Mouse (Mus musculus): Measurements from ENCODE around the gene Eml2. TPM values are rescaled to one million over a fixed set of nuclear protein-coding genes. Genes with fewer than 3 reads are reported as not detected.
"Not testable (repeated sequence)": the region's sequence is repeated elsewhere in the genome, so short reads cannot be mapped to it uniquely, and the experiment has no call there.

Gene Eml2
- polyA plus RNA-seq, 1 experiment: 0.25 TPM

GRCm38 (mm10) chr7:19147497-19148045 lies 28.6 kb upstream of the Eml2 start:
- TF ChIP-seq GATA1 (IDR thresholded peaks at IDR 0.05; ENCODE audit: low read length) (no peak), TAL1 (IDR thresholded peaks at IDR 0.05; ENCODE audit: low read length) (no peak)
- Histone ChIP-seq H3K4me1 (ENCODE audit: control insufficient read depth) (peaks cover 50% of the 10 kb centered on the region), H3K4me3 (replicated peaks) (peak overlapping the region; percentile 81)

GRCm38 (mm10) chr7:19148180-19148874 lies 27.9 kb upstream of the Eml2 start:
- TF ChIP-seq GATA1 (IDR thresholded peaks at IDR 0.05; ENCODE audit: low read length): no peak
- no peak for TF ChIP-seq TAL1 (IDR thresholded peaks at IDR 0.05; ENCODE audit: low read length)
- peaks cover 29% of the 10 kb centered on the region for H3K36me3 ChIP-seq (ENCODE audit: control insufficient read depth)
- peaks cover 13% of the 10 kb centered on the region for H3K27me3 ChIP-seq (ENCODE audit: control insufficient read depth)
- peak overlapping the region; percentile 81 for H3K4me3 ChIP-seq (replicated peaks)
- no peaks in the 10 kb centered on the region for H3K9me3 ChIP-seq (ENCODE audit: control insufficient read depth, low read length)
- peaks cover 50% of the 10 kb centered on the region for H3K4me1 ChIP-seq (ENCODE audit: control insufficient read depth)

More at GRCm38 (mm10) chr7:19147497-19148045, 28.6 kb upstream of the Eml2 start:
- H3K27me3 ChIP-seq (ENCODE audit: control insufficient read depth): peaks cover 13% of the 10 kb centered on the region
- H3K9me3 ChIP-seq (ENCODE audit: control insufficient read depth, low read length): no peaks in the 10 kb centered on the region
- peaks cover 21% of the 10 kb centered on the region for H3K36me3 ChIP-seq (ENCODE audit: control insufficient read depth)

GRCm38 (mm10) chr7:19148875-19149541 lies 27.2 kb upstream of the Eml2 start, which contains the start of gene Qpctl:
Gene Qpctl, minus strand, starts transcription at chr7:19149291.
- Histone ChIP-seq H3K4me3 (replicated peaks) (peak within 1 kb of the TSS; percentile 81), H3K9me3 (ENCODE audit: control insufficient read depth, low read length) (no peaks in the 10 kb centered on the region), H3K4me1 (ENCODE audit: control insufficient read depth) (peaks cover 50% of the 10 kb centered on the region), H3K36me3 (ENCODE audit: control insufficient read depth) (peaks cover 35% of the 10 kb centered on the region), H3K27me3 (ENCODE audit: control insufficient read depth) (peaks cover 13% of the 10 kb centered on the region)
- no peak for TF ChIP-seq TAL1 (IDR thresholded peaks at IDR 0.05; ENCODE audit: low read length)
- no peak for TF ChIP-seq GATA1 (IDR thresholded peaks at IDR 0.05; ENCODE audit: low read length)

GRCm38 (mm10) chr7:19149626-19150025 lies 26.6 kb upstream of the Eml2 start, which contains the start of gene Snrpd2:
Gene Snrpd2, plus strand, starts transcription at chr7:19149722.
- Histone ChIP-seq H3K9me3 (ENCODE audit: control insufficient read depth, low read length) (no peaks in the 10 kb centered on the region), H3K4me3 (replicated peaks) (peak within 1 kb of the TSS; percentile 81), H3K27me3 (ENCODE audit: control insufficient read depth) (peaks cover 13% of the 10 kb centered on the region), H3K4me1 (ENCODE audit: control insufficient read depth) (peaks cover 50% of the 10 kb centered on the region), H3K36me3 (ENCODE audit: control insufficient read depth) (peaks cover 40% of the 10 kb centered on the region)
- TF ChIP-seq GATA1 (IDR thresholded peaks at IDR 0.05; ENCODE audit: low read length): no peak
- no peak for TF ChIP-seq TAL1 (IDR thresholded peaks at IDR 0.05; ENCODE audit: low read length)

- H3K36me3 ChIP-seq (ENCODE audit: control insufficient read depth): peaks cover 43% of the 10 kb centered on the region
- peaks cover 13% of the 10 kb centered on the region for H3K27me3 ChIP-seq (ENCODE audit: control insufficient read depth)
- H3K4me1 ChIP-seq (ENCODE audit: control insufficient read depth): peaks cover 52% of the 10 kb centered on the region
These were observed 25.1 kb upstream of the Eml2 start for GRCm38 (mm10) chr7:19151121-19151520.

GRCm38 (mm10) chr7:19154796-19155195 lies 21.4 kb upstream of the Eml2 start:
- TF ChIP-seq GATA1 (IDR thresholded peaks at IDR 0.05; ENCODE audit: low read length) (no peak), TAL1 (IDR thresholded peaks at IDR 0.05; ENCODE audit: low read length) (no peak)
- Histone ChIP-seq H3K4me1 (ENCODE audit: control insufficient read depth) (peaks cover 37% of the 10 kb centered on the region), H3K4me3 (replicated peaks) (no peak overlapping the region), H3K27me3 (ENCODE audit: control insufficient read depth) (peaks cover 10% of the 10 kb centered on the region), H3K36me3 (ENCODE audit: control insufficient read depth) (peaks cover 41% of the 10 kb centered on the region), H3K9me3 (ENCODE audit: control insufficient read depth, low read length) (no peaks in the 10 kb centered on the region)

More at GRCm38 (mm10) chr7:19151121-19151520, 25.1 kb upstream of the Eml2 start:
- not testable (repeated sequence) for H3K9me3 ChIP-seq (ENCODE audit: control insufficient read depth, low read length); H3K4me3 ChIP-seq (replicated peaks)

GRCm38 (mm10) chr7:19155825-19156475 lies 20.3 kb upstream of the Eml2 start:
- H3K36me3 ChIP-seq (ENCODE audit: control insufficient read depth): peaks cover 38% of the 10 kb centered on the region
- peaks cover 17% of the 10 kb centered on the region for H3K27me3 ChIP-seq (ENCODE audit: control insufficient read depth)
- H3K9me3 ChIP-seq (ENCODE audit: control insufficient read depth, low read length): no peaks in the 10 kb centered on the region
- H3K4me3 ChIP-seq (replicated peaks): no peak overlapping the region
- TF ChIP-seq TAL1 (IDR thresholded peaks at IDR 0.05; ENCODE audit: low read length) (no peak), GATA1 (IDR thresholded peaks at IDR 0.05; ENCODE audit: low read length) (no peak)
- peaks cover 37% of the 10 kb centered on the region for H3K4me1 ChIP-seq (ENCODE audit: control insufficient read depth)

- peaks cover 23% of the 10 kb centered on the region for H3K27me3 ChIP-seq (ENCODE audit: control insufficient read depth)
- no peak overlapping the region for H3K4me3 ChIP-seq (replicated peaks)
- H3K36me3 ChIP-seq (ENCODE audit: control insufficient read depth): peaks cover 25% of the 10 kb centered on the region
- TF ChIP-seq GATA1 (IDR thresholded peaks at IDR 0.05; ENCODE audit: low read length) (no peak), TAL1 (IDR thresholded peaks at IDR 0.05; ENCODE audit: low read length) (no peak)
- H3K9me3 ChIP-seq (ENCODE audit: control insufficient read depth, low read length): no peaks in the 10 kb centered on the region
- peaks cover 30% of the 10 kb centered on the region for H3K4me1 ChIP-seq (ENCODE audit: control insufficient read depth)
These were observed 18.9 kb upstream of the Eml2 start for GRCm38 (mm10) chr7:19157160-19157800.
